Mouse (Mus musculus) thymus, adult 2 months (tissue): ENCODE measurements around the gene Gli1. TPM values are rescaled to one million over a fixed set of nuclear protein-coding genes. Genes with fewer than 3 reads are reported as not detected.

ENCODE experiments used
- DNase-seq: peaks from one replicate; pipeline ENCODE4 v3.0.0; 2021
- H3K27ac ChIP-seq: fragments of 200-500 bp; 2 replicates; pipeline ENCODE4 v1.5.1; 2012; ENCODE audit warnings: low read length, control low read depth; ENCODE audit not compliant: control insufficient read depth, insufficient read depth
- H3K27me3 ChIP-seq: fragments of 200-500 bp; 2 replicates; pipeline ENCODE4 v1.6.1; 2012; ENCODE audit warnings: mild to moderate bottlenecking, low read length, moderate library complexity, mixed read lengths; ENCODE audit not compliant: control insufficient read depth, insufficient read depth
- H3K36me3 ChIP-seq: fragments of 200-500 bp; 2 replicates; pipeline ENCODE4 v1.6.1; 2012; ENCODE audit warnings: mild to moderate bottlenecking, low read length, moderate library complexity; ENCODE audit not compliant: control insufficient read depth, insufficient read depth
- H3K4me1 ChIP-seq: fragments of 200-500 bp; replicated peaks from 2 replicates; pipeline ENCODE4 v1.6.1; 2012; ENCODE audit warnings: low read length; ENCODE audit not compliant: control insufficient read depth, insufficient read depth
- H3K4me3 ChIP-seq: fragments of 200-500 bp; 2 replicates; pipeline ENCODE4 v1.5.1; 2012; ENCODE audit warnings: mild to moderate bottlenecking, low read length, control low read depth, moderate library complexity; ENCODE audit not compliant: control insufficient read depth, insufficient read depth
- CTCF ChIP-seq: fragments of 200-500 bp; IDR thresholded peaks from 2 replicates; pipeline ENCODE4 v1.5.1; 2012; ENCODE audit warnings: mild to moderate bottlenecking, control low read depth, low read length, moderate library complexity, borderline replicate concordance; ENCODE audit not compliant: control insufficient read depth, poor library complexity, insufficient read depth; ENCODE audit errors: extremely low read depth
- POLR2A ChIP-seq: fragments of 200-500 bp; IDR thresholded peaks from 2 replicates; pipeline ENCODE4 v1.6.1; 2012; ENCODE audit warnings: mild to moderate bottlenecking, low read length, control low read depth, moderate library complexity; ENCODE audit not compliant: control insufficient read depth, poor library complexity, insufficient read depth; ENCODE audit errors: extremely low read depth
- WGBS: fragments of 180-500 bp; shearing (Covaris S2); methylation state at CpG from one replicate; pipeline ENCODE4 v1.1.7; 2018; 5-methylcytosine and 5-hydroxymethylcytosine counted together
- polyA plus RNA-seq: library from polyadenylated mRNA; depleted of rRNA; stranded (reverse); fragments of >200 nt; gene quantifications from 2 replicates; pipeline ENCODE4 v1.2.3, GENCODE M21; 2012

Gli1 gene
- polyA plus RNA-seq, 1 experiment: 0.77 TPM

- H3K27ac ChIP-seq: no peak overlapping the region
- H3K4me1 ChIP-seq: peaks cover 4% of the 10 kb centered on the region
- TF ChIP-seq POLR2A: no peak
- TF ChIP-seq CTCF: no peak
- WGBS: 95% methylated on average over 10 of the region's 10 CpGs
- no peak overlapping the region for H3K4me3 ChIP-seq
- no peak for DNase-seq
- H3K36me3 ChIP-seq: peaks cover 57% of the 10 kb centered on the region
- no peaks in the 10 kb centered on the region for H3K27me3 ChIP-seq
Measured at GRCm38 (mm10) chr10:127294895-127295510, 46.8 kb downstream of the Gli1 start.

GRCm38 (mm10) chr10:127293590-127294113, 48.1 kb downstream of the Gli1 start:
- Histone ChIP-seq H3K27me3 (no peaks in the 10 kb centered on the region), H3K36me3 (peaks cover 45% of the 10 kb centered on the region), H3K4me1 (peaks cover 10% of the 10 kb centered on the region), H3K4me3 (no peak overlapping the region), H3K27ac (no peak overlapping the region)
- DNase-seq: no peak
- 93% methylated on average over 3 of the region's 3 CpGs for WGBS
- TF ChIP-seq CTCF (no peak), POLR2A (no peak)

- TF ChIP-seq POLR2A (no peak), CTCF (no peak)
- no peaks in the 10 kb centered on the region for H3K27me3 ChIP-seq
- H3K27ac ChIP-seq: no peak overlapping the region
- peaks cover 12% of the 10 kb centered on the region for H3K4me1 ChIP-seq
- 92% methylated on average over 6 of the region's 6 CpGs for WGBS
- no peak overlapping the region for H3K4me3 ChIP-seq
- peaks cover 43% of the 10 kb centered on the region for H3K36me3 ChIP-seq
- DNase-seq: no peak
Measured at GRCm38 (mm10) chr10:127292987-127293538, 48.7 kb downstream of the Gli1 start.

- Histone ChIP-seq H3K4me1 (peaks cover 22% of the 10 kb centered on the region), H3K27ac (no peak overlapping the region), H3K27me3 (no peaks in the 10 kb centered on the region), H3K4me3 (no peak overlapping the region), H3K36me3 (peaks cover 33% of the 10 kb centered on the region)
- no peak for DNase-seq
- 15% methylated on average over 5 of the region's 5 CpGs for WGBS
- TF ChIP-seq CTCF (no peak), POLR2A (no peak)
Measured at GRCm38 (mm10) chr10:127291881-127292638, 49.7 kb downstream of the Gli1 start.

- Histone ChIP-seq H3K36me3 (peaks cover 31% of the 10 kb centered on the region), H3K27me3 (no peaks in the 10 kb centered on the region), H3K27ac (peak overlapping the region; percentile 76), H3K4me1 (peaks cover 25% of the 10 kb centered on the region), H3K4me3 (peak overlapping the region; percentile 66)
- TF ChIP-seq POLR2A (peak; percentile 2; the same call in 1 of the 2 replicates), CTCF (no peak)
- DNase-seq: peak; percentile 60
- whole genome bisulfite sequencing: 7% methylated on average over 19 of the region's 19 CpGs
Measured at GRCm38 (mm10) chr10:127290930-127291880, 50.6 kb downstream of the Gli1 start.

- peak; percentile 99 for DNase-seq
- WGBS: under 1% methylated on average over 46 of the region's 47 CpGs
- H3K36me3 ChIP-seq: peaks cover 27% of the 10 kb centered on the region
- peak overlapping the region; percentile 66 for H3K4me3 ChIP-seq
- H3K27me3 ChIP-seq: no peaks in the 10 kb centered on the region
- H3K4me1 ChIP-seq: peaks cover 25% of the 10 kb centered on the region
- TF ChIP-seq POLR2A (peak; percentile 68; the same call in 1 of the 2 replicates), CTCF (peak; percentile 56; the same call in 1 of the 2 replicates)
- H3K27ac ChIP-seq: peak overlapping the region; percentile 94
Measured at GRCm38 (mm10) chr10:127290307-127290929, 51.4 kb downstream of the Gli1 start.
